Mouse (Mus musculus) myocyte (in vitro differentiated cells): Measurements from ENCODE around the gene Alyref2. TPM values are rescaled to one million over a fixed set of nuclear protein-coding genes. Genes with fewer than 3 reads are reported as not detected.

Source experiments
- H3K27me3 ChIP-seq: one replicate; pipeline ENCODE4 v1.6.1; 2011; ENCODE audit not compliant: control insufficient read depth, insufficient read depth, insufficient read length
- H3K36me3 ChIP-seq: one replicate; pipeline ENCODE4 v1.6.1; 2011; ENCODE audit not compliant: control insufficient read depth, insufficient read depth
- H3K4me2 ChIP-seq: one replicate; pipeline ENCODE4 v1.6.1; 2011; ENCODE audit warnings: low read depth, control low read depth
- H3K4me3 ChIP-seq: one replicate; pipeline ENCODE4 v1.5.1; 2011; ENCODE audit warnings: mild to moderate bottlenecking, control low read depth, moderate library complexity
- H3K79me2 ChIP-seq: one replicate; pipeline ENCODE4 v1.6.1; 2011; ENCODE audit not compliant: control insufficient read depth, insufficient read depth
- H3ac ChIP-seq: one replicate; pipeline ENCODE4 v1.6.1; 2011; ENCODE audit not compliant: control insufficient read depth, insufficient read length
- CEBPB ChIP-seq: IDR thresholded peaks from 2 replicates; pipeline ENCODE4 v1.6.1; 2011; ENCODE audit warnings: mild to moderate bottlenecking, moderate library complexity; ENCODE audit not compliant: poor library complexity, insufficient read depth, severe bottlenecking
- E2F4 ChIP-seq: IDR thresholded peaks from one replicate; pipeline ENCODE4 v1.6.1; 2011; ENCODE audit warnings: mild to moderate bottlenecking, control low read depth, moderate library complexity; ENCODE audit not compliant: insufficient read depth
- MAX ChIP-seq: IDR thresholded peaks from one replicate; pipeline ENCODE4 v1.6.1; 2011; ENCODE audit warnings: low read depth, mild to moderate bottlenecking, control low read depth
- MYOD1 ChIP-seq, 3 experiments: IDR thresholded peaks; one replicate each; pipeline ENCODE4 v1.6.1; 2011; ENCODE audit warnings: control low read depth in 2 of 3, low read depth in 2 of 3, mild to moderate bottlenecking in 2 of 3, moderate library complexity in 1 of 3; ENCODE audit not compliant: insufficient read length in 2 of 3, control insufficient read depth in 1 of 3
- MYOG ChIP-seq, 3 experiments: IDR thresholded peaks; one replicate each; pipeline ENCODE4 v1.6.1; 2011; ENCODE audit warnings: control low read depth in 2 of 3, low read depth in 2 of 3, mild to moderate bottlenecking in 2 of 3; ENCODE audit not compliant: insufficient read length in 2 of 3, control insufficient read depth in 1 of 3, insufficient read depth in 1 of 3
- POLR2A ChIP-seq: IDR thresholded peaks from one replicate; pipeline ENCODE4 v1.6.1; 2011; ENCODE audit warnings: low read depth, mild to moderate bottlenecking, control low read depth, moderate library complexity; ENCODE audit not compliant: insufficient read length
- POLR2AphosphoS2 ChIP-seq: IDR thresholded peaks from one replicate; pipeline ENCODE4 v1.6.1; 2011; ENCODE audit warnings: low read depth, control low read depth; ENCODE audit not compliant: insufficient read length
- REST ChIP-seq: IDR thresholded peaks from one replicate; pipeline ENCODE4 v1.6.1; 2011; ENCODE audit warnings: mild to moderate bottlenecking, control low read depth, moderate library complexity; ENCODE audit not compliant: insufficient read depth, insufficient read length
- SRF ChIP-seq: IDR thresholded peaks from one replicate; pipeline ENCODE4 v1.6.1; 2011; ENCODE audit warnings: low read depth; ENCODE audit not compliant: control insufficient read depth, insufficient read length
- TCF12 ChIP-seq: IDR thresholded peaks from one replicate; pipeline ENCODE4 v1.6.1; 2011; ENCODE audit warnings: mild to moderate bottlenecking, control low read depth; ENCODE audit not compliant: poor library complexity, insufficient read depth, severe bottlenecking
- TCF3 ChIP-seq: IDR thresholded peaks from one replicate; pipeline ENCODE4 v1.6.1; 2011; ENCODE audit warnings: low read depth, control low read depth; ENCODE audit not compliant: insufficient read length
- USF1 ChIP-seq: IDR thresholded peaks from one replicate; pipeline ENCODE4 v1.6.1; 2011; ENCODE audit warnings: low read depth, mild to moderate bottlenecking, control low read depth, moderate library complexity
- polyA plus RNA-seq: library from polyadenylated mRNA; unstranded; fragments of >200 nt; fragmentation: generic; extraction: Trizol; gene quantifications from one replicate; pipeline ENCODE4 v1.2.1, GENCODE M21; 2012; ENCODE audit warnings: missing spikeins

The Alyref2 gene
- polyA plus RNA-seq, 1 experiment: 6.6 TPM

GRCm38 (mm10) chr1:171463133-171463532 is 40.1 kb upstream of the Alyref2 start:
- Histone ChIP-seq H3ac (no peak overlapping the region), H3K27me3 (no peaks in the 10 kb centered on the region), H3K4me3 (no peak overlapping the region), H3K4me2 (no peak overlapping the region), H3K79me2 (no peaks in the 10 kb centered on the region), H3K36me3 (peaks cover 4% of the 10 kb centered on the region)
- TF ChIP-seq TCF12 (no peak), MYOD1 (IDR thresholded peaks at IDR 0.05; ENCODE audit: control insufficient read depth in 1 of 3, insufficient read length in 2 of 3, low read depth in 2 of 3) (no peak), E2F4 (no peak), MAX (no peak), REST (no peak), USF1 (no peak), SRF (no peak), MYOG (IDR thresholded peaks at IDR 0.05; ENCODE audit: control insufficient read depth in 1 of 3, insufficient read depth in 1 of 3, insufficient read length in 2 of 3, low read depth in 2 of 3) (no peak), CEBPB (no peak), TCF3 (no peak), POLR2AphosphoS2 (no peak), POLR2A (no peak)

- Histone ChIP-seq H3K4me3 (no peak overlapping the region), H3K36me3 (peaks cover 4% of the 10 kb centered on the region), H3K79me2 (no peaks in the 10 kb centered on the region), H3ac (no peak overlapping the region), H3K27me3 (no peaks in the 10 kb centered on the region), H3K4me2 (no peak overlapping the region)
- TF ChIP-seq SRF: no peak
- no peak for TF ChIP-seq TCF12
- no peak for TF ChIP-seq MYOD1 (IDR thresholded peaks at IDR 0.05; ENCODE audit: control insufficient read depth in 1 of 3, insufficient read length in 2 of 3, low read depth in 2 of 3)
- TF ChIP-seq POLR2AphosphoS2: no peak
- no peak for TF ChIP-seq CEBPB
These were observed 37.4 kb upstream of the Alyref2 start for GRCm38 (mm10) chr1:171465749-171466412.

- no peak for TF ChIP-seq E2F4
- H3K36me3 ChIP-seq: peaks cover 4% of the 10 kb centered on the region
- H3K4me2 ChIP-seq: no peak overlapping the region
These were observed 36.7 kb upstream of the Alyref2 start for GRCm38 (mm10) chr1:171466565-171466964.

GRCm38 (mm10) chr1:171469678-171470077 is 33.6 kb upstream of the Alyref2 start:
- no peak overlapping the region for H3K4me3 ChIP-seq
- peak overlapping the region; percentile 93 for H3K4me2 ChIP-seq
- H3ac ChIP-seq: no peak overlapping the region
- TF ChIP-seq POLR2AphosphoS2: no peak
- no peak for TF ChIP-seq USF1
- no peak for TF ChIP-seq MYOG (IDR thresholded peaks at IDR 0.05; ENCODE audit: control insufficient read depth in 1 of 3, insufficient read depth in 1 of 3, insufficient read length in 2 of 3, low read depth in 2 of 3)
- no peak for TF ChIP-seq TCF12
- TF ChIP-seq CEBPB: no peak
- TF ChIP-seq MYOD1 (IDR thresholded peaks at IDR 0.05; ENCODE audit: control insufficient read depth in 1 of 3, insufficient read length in 2 of 3, low read depth in 2 of 3): no peak
- TF ChIP-seq E2F4: no peak
- no peak for TF ChIP-seq REST
- no peak for TF ChIP-seq POLR2A
- TF ChIP-seq TCF3: no peak
- no peak for TF ChIP-seq MAX
- TF ChIP-seq SRF: no peak
- no peaks in the 10 kb centered on the region for H3K79me2 ChIP-seq
- H3K27me3 ChIP-seq: no peaks in the 10 kb centered on the region
- H3K36me3 ChIP-seq: no peaks in the 10 kb centered on the region

More at GRCm38 (mm10) chr1:171466565-171466964, 36.7 kb upstream of the Alyref2 start:
- Histone ChIP-seq H3K27me3 (no peaks in the 10 kb centered on the region), H3K79me2 (no peaks in the 10 kb centered on the region), H3K4me3 (no peak overlapping the region), H3ac (no peak overlapping the region)

- Histone ChIP-seq H3K27me3 (no peaks in the 10 kb centered on the region), H3K79me2 (no peaks in the 10 kb centered on the region), H3ac (no peak overlapping the region), H3K4me3 (no peak overlapping the region), H3K4me2 (peak overlapping the region; percentile 93), H3K36me3 (no peaks in the 10 kb centered on the region)
- TF ChIP-seq MAX (no peak), MYOD1 (IDR thresholded peaks at IDR 0.05; ENCODE audit: control insufficient read depth in 1 of 3, insufficient read length in 2 of 3, low read depth in 2 of 3) (no peak), CEBPB (peak; percentile 99)
These were observed 32.9 kb upstream of the Alyref2 start for GRCm38 (mm10) chr1:171470371-171470871.
